Mouse (Mus musculus) c-Kit-positive CD71-positive TER-119-negative erythroid progenitor cells, embryonic 14.5 days (primary cell): ENCODE measurements around the gene Ctsz.

Experiments used
- DNase-seq: peaks from one replicate; pipeline ENCODE4 v3.0.0-alpha.2; 2013; ENCODE audit warnings: low read depth

Ctsz gene

DNA sequence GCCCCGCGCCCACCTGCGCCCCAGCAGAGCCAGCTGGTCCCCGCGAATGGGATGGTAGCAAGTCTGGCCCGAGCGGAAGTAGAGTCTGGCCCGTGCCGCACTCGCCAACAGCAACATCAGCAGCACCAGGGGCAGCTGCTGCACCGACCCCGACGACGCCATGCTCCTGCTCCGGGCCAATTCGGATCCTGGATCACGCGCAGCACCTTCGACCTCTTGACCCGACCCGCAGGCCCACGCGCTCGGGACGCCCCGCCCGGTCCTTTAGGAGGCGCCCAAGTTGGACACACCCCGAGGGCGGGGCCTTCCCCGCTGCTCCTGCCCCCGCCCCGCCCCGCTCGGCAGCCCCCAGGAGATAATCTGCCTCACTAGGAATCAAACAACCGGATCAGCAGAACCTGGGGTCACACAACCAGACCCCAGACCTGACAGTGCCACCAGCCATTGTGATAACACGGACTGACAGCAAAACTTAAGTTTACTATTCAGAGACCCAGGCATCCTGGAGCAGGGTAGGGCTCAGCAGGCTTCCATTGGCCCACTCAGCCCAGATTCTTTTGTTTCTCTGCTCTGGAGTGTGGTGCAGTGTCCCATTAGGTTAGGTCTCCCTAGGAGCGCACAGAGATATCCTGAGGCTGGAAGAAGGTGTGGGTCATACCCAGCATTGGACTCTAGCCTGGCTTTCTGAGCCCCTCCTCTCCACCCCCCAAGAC lies at the start of gene Ctsz:
Gene Ctsz, minus strand, starts transcription at position 303 of the 713 bp plus-strand sequence.
- peak; percentile 66 for DNase-seq

DNA sequence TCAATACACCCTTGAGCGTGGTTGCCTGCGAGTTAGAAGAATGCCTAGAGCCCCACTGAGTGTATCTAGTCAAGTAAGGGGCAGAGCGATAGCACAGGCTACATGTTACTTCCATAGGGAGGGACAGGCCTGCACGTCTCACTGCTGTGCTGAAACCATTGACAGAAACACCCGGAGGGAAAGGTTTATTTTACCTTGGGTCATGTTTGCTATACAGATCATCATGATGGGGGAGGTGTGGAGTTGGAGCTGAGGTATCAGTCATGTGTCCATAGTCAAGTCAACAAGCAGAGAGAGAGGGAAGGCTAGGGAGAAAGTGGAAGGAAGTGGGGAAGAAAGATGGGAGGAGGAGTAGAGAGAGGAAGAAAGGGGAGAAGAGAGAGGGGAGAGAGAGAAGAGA lies 48.2 kb upstream of the Ctsz start:
- DNase-seq, result no peak

DNA sequence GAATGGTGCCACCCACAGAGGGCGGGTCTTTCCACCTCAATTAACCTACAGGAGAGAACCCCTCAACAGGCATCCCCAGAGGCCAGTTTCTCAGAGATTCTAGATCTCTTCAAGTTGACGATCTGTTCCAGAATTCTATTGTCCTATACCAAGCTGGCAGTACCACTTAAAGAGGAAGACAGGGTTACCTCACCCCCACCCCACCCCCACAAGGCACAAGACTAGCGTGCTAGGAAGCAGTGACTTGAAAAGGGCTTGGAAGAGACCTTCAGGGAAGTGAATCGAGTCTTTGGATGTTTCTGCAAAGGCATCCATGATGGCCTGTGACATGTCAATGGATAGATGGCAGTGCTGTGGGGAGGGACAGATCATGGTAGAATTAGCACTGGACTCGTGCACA lies 39.9 kb upstream of the Ctsz start:
- DNase-seq, result no peak

DNA sequence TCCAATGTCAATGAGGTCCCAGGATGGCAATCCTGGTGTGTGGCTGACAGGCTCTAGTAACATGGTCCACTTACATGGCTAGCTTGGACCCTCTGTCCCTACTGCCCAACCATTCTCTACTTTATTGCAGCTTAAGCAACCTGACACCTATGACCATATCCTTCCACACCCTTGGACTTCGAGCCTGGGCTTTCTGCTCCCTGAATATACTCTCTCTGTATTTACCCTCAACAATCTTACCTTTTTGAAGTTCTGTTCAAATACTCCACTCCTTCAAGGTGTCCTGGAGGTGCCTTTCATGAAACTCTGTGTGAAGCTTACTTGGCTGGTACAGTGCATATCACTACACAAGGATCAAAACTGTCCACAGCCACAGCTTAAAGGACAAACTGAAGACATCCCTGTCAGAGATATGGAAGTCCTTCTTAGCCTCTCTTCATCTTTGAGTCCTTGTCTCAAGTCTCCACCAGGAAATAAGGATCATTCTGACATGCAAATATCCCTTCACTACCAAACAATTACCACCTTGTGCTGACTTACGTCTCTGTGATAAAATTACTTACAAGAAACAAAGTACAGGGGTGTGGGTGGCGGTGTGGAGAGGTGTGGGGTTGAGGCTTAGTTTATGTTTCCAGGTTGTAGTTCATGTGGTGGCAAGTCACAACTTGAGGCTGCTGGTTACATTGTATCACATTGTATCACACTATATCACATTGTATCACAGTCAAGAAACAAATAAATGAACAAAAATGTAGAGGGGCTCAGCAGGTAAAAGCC lies 38.9 kb upstream of the Ctsz start:
- DNase-seq, result no peak

- DNase-seq, result no peak
Observed at GRCm38 (mm10) chr2:174473550-174473927, 34.7 kb upstream of the Ctsz start.

DNA sequence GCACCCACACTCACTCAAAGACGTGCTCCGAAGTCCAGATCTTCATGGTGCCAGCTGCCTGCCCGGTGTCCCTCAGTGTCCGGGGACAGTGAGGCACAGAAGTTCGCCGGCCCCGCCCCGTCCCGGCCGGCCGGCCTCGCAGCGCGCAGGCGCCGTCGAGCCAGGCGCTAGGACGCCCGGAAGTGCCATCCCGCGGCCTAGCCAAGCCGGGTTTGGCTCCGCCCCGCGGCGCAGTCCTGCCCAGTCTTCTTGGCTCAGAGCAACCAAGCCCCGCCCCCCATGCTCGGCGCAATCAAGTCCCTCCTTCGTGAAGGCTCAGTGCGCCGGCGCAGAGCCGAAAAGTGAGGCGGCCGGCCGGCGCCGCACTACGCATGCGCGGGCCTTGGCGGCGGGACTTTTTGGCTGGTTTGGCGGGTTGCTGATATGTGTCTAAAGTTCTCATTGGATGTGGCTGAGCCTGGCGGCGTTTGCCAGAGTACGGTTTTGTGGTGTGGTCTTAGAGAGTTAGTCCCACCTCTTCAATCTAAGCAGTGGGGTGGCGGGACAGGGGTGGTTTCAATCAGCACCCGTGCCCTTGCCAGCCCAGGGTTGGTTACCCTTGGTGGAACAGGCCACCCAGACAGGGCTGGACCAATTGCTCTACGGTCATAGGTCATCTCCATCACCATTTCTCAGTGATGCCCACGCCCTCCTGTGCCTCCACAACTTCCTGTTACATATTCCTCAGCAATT lies 34.1 kb upstream of the Ctsz start, which contains the start of gene Prelid3b:
Gene Prelid3b, minus strand, starts transcription at position 264 of the 732 bp plus-strand sequence.
- peak; percentile 99 for DNase-seq

- no peak for DNase-seq
Observed at GRCm38 (mm10) chr2:174472407-174472806, 33.6 kb upstream of the Ctsz start.

DNA sequence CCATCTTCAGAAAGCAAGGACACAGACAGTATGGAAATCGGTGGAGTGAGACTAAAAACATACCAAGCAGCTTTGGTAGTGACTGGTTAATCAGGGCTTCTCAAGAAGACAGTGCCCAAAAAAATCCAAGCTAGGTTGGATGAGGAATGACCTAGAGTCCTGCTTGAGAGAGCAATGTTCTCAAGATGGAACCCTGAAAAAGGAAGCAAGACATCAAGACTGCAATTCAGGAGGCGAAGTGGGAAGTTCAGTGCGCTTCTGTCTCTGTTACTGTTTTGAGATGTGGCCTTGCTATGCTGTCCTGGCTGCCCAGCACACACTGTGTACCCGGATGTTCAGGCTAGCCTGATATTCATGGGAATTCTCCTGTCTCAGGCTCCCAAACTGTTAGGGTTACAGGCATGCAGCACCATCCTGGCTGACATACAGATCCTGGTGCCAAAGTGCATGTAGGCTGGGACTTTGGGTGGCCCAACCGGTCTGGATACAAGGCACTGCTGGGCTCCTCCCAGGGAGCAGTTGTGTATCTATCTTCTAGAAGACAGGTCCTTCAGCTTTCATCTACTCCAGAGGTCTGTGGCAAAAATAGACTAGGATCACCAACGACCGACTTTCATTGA lies 32.1 kb upstream of the Ctsz start:
- DNase-seq, result no peak

DNA sequence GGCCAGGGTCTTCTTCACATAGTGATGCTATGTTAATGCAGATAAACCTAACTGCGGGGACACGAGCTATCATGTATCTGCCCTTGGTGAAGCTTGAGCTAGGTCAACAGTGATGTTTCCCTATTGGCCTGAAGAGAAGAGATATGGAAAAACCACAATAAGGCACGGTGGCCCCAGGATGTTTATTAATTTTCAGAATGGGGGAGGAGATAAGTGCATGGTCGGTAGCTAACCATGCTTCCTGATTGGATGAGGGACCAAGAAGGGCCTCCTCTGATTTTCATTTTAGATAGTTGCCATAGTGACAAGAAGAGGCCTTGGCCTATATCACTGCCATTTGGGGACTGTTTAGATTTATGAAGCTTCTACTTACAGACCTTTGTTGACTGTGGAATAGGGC lies 31.5 kb upstream of the Ctsz start:
- peak; percentile 68 for DNase-seq

DNA sequence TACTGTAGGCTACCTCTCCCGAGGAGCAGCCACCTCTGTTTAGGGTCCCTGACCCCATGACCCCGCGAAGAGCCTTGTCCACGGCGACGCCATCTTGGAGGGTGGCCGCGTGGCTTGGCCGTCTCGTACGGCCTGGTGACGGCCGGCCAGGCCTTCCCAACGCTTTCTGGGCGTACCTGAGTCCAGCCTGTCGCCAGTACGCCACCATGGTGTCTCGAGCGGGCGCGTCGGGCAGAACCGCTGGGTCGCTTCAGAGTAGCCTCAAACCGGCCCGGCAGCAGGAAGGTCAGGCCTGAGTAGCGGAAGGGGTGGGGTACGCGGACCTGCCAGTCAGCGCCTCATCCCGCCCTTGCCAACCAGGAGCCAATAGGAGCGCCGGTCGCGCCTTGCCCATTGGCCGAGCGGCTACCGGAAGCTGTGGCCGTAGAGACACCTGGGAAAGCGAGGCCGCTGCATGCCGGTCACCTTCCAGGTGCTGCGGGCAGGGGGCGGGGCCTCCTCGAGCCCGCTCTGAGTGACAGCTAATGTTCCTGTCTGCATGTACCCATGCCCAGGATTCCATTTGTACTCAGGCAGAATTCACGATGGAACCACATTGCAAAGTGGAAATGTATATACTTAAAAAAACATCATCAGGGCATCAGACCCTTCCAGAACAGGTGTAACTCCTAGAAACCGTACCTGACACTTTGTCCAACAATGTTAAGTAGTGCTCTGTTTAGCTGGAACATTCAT lies 25.1 kb upstream of the Ctsz start, which contains the start of gene Atp5e:
Gene Atp5e, minus strand, starts transcription at position 317 of the 735 bp plus-strand sequence.
- peak; percentile 84 for DNase-seq

DNA sequence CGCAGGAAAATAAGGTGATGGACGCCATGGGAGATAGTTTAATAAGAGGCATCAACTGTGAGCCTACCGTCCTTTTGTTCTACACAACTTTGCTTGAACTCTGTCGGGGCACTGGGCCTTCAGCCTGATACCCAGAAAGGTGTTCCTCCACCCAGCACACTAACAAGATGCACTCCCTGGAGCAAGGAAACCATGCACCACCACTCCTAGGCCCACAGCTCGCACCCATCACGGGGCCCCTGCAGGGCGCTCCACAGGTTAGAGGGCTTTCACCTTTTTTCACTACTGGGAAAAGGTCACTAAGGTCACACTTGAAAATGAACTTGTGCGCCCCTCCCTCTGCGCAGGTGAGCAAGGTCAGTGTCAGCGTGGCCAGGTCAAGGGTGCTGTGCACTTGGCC lies 24.5 kb upstream of the Ctsz start:
- no peak for DNase-seq

DNA sequence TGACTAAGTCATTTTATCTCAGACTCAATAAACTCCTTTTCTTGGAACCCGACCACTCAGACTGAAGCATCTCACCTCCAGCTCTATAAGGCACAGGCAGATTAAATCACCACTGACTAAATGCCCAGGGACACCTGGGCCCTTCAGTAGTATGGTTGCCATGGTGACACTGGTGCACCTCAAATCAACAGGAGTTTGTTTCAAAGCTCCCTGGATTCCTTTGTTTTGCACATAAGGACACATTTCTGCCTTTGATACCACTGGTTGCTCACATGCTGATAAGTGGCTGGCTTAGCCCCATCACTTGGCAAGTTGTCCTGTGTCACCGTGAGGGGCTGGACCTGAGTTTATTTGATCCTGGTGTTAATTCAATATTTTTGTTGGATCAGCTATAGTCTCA lies 20.5 kb upstream of the Ctsz start:
- no peak for DNase-seq

- peak; percentile 92 for DNase-seq
Observed at GRCm38 (mm10) chr2:174453681-174454080, 14.8 kb upstream of the Ctsz start.

- DNase-seq, result no peak
Observed at GRCm38 (mm10) chr2:174450353-174450752, 11.5 kb upstream of the Ctsz start, which contains the start of gene Tubb1. Gene Tubb1 (plus strand): TSS chr2:174450695.

DNA sequence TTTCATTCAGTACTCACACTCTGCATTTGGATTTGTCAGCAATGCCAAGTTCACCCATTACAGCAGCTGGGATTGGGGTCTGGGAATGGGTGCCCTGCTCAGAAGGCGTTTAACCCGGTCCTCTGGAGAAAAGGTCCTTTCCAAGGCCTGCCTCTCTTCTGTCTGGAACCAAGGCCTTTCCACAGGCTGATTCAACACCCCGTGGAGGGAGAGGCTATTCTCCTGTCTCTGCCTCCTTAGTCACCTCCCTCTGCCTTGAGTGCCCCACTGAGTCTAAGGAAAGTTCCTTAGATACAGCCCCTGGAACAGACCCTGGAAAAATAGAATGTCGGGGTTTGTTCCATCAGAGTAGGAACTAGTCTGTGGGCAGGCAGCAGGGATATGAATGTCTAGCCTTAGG lies 9.6 kb upstream of the Ctsz start:
- no peak for DNase-seq

DNA sequence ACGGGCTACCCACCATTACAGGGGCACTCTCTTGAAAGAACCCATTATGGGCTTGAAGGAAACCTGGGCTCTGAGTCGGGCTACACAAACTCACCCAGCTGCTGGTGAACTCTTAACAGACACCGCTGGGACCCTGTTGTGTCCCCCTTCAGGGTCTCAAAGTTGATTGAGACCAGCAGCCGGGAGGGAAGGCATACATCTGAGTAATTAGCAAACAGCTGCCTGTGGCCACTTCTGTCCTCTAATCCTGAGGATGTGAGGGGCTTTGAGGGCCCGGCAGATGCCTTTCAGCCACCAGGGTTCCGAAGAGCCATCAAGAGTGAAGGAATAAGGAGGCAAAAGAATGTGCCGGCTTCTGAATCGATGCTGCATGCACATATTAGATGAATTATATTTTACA lies 8.1 kb upstream of the Ctsz start:
- DNase-seq, result no peak

GRCm38 (mm10) chr2:174446492-174446891 lies 7.7 kb upstream of the Ctsz start:
- no peak for DNase-seq

GRCm38 (mm10) chr2:174445018-174445417 lies 6.2 kb upstream of the Ctsz start:
- DNase-seq, result no peak

GRCm38 (mm10) chr2:174444359-174444758 lies 5.5 kb upstream of the Ctsz start:
- DNase-seq, result no peak

DNA sequence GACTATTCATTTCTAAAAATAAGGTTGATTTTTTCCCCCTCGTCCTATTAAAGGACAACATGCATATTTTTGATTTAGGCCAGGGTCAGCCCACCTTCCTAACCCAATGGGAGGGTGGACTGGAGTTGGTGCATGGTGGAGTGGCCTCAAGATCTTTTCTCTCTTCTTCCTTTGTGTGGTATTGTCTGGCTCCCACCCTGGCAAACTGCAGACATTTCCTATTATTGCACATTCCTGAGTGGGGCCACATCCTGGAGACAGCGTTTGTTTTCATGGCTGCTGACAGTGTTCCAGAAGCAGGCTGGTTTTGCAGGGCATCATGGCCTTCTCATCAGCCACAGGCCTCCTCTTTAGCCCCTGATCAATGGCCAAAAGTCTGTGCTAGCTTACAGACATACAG lies 4.2 kb upstream of the Ctsz start:
- no peak for DNase-seq

DNA sequence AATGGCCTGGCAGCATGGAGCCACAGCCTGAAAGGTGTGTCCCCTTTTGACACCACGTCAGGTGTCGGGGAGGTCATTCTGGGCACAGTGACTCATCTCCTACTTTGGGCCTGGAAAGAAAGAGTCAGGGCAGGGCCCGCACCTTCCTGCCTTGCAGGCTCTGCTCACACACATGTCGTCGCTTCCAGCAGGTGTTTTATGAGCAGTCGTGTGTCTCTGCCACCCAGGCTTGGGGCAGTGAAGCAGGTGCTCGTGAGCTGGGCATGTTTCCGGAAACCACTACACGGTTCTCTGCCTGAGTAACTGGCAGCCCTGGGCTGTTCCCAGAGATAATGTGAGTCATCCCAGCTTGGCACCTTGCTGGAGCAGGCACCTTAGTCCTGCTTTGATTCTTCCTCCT lies 3.6 kb upstream of the Ctsz start:
- DNase-seq, result no peak

GRCm38 (mm10) chr2:174441898-174442297 lies 3.1 kb upstream of the Ctsz start:
- DNase-seq, result no peak
